Mouse (Mus musculus): ENCODE data around the gene Calcoco1. TPM values are rescaled to one million over a fixed set of nuclear protein-coding genes. Genes with fewer than 3 reads are reported as not detected.
A peak's percentile ranks its signal among the peaks of the same experiment; 100 is the strongest.

Gene Calcoco1
- polyA plus RNA-seq, 1 experiment from 2014 or later = 41.3 TPM

- H3K9me3 ChIP-seq (ENCODE audit: control insufficient read depth, low read length) = no peaks in the 10 kb centered on the region
- no peak overlapping the region for H3K27ac ChIP-seq (ENCODE audit: low read depth, low read length)
- ATAC-seq (ENCODE audit: low FRiP score, low TSS enrichment) = no peak
- WGBS = 50% methylated on average over 6 of the region's 6 CpGs
- no peak overlapping the region for H3K4me2 ChIP-seq (replicated peaks; ENCODE audit: low read depth, low read length)
- H3K27me3 ChIP-seq (ENCODE audit: control insufficient read depth, insufficient read depth, low read length) = no peaks in the 10 kb centered on the region
- H3K9ac ChIP-seq (ENCODE audit: low read depth, low read length) = no peak overlapping the region
- H3K4me3 ChIP-seq (ENCODE audit: low read length) = no peak overlapping the region
- peaks cover 38% of the 10 kb centered on the region for H3K36me3 ChIP-seq (ENCODE audit: control insufficient read depth, insufficient read depth, low read length)
- no peaks in the 10 kb centered on the region; the same call in none of the 2 replicates for H3K4me1 ChIP-seq (ENCODE audit: control insufficient read depth, insufficient read depth, low read length)
Measured at GRCm38 (mm10) chr15:102707736-102708269, 14.2 kb downstream of the Calcoco1 start.

- ATAC-seq (ENCODE audit: low FRiP score, low TSS enrichment) = no peak
- Histone ChIP-seq H3K9me3 (ENCODE audit: control insufficient read depth, low read length) (no peaks in the 10 kb centered on the region), H3K4me1 (ENCODE audit: control insufficient read depth, insufficient read depth, low read length) (no peaks in the 10 kb centered on the region; the same call in none of the 2 replicates), H3K4me2 (replicated peaks; ENCODE audit: low read depth, low read length) (no peak overlapping the region), H3K36me3 (ENCODE audit: control insufficient read depth, insufficient read depth, low read length) (peaks cover 29% of the 10 kb centered on the region), H3K27ac (ENCODE audit: low read depth, low read length) (no peak overlapping the region), H3K4me3 (ENCODE audit: low read length) (no peak overlapping the region), H3K9ac (ENCODE audit: low read depth, low read length) (no peak overlapping the region), H3K27me3 (ENCODE audit: control insufficient read depth, insufficient read depth, low read length) (no peaks in the 10 kb centered on the region)
- WGBS = 73% methylated on average over 7 of the region's 7 CpGs
Measured at GRCm38 (mm10) chr15:102705923-102706503, 16.0 kb downstream of the Calcoco1 start.

DNA sequence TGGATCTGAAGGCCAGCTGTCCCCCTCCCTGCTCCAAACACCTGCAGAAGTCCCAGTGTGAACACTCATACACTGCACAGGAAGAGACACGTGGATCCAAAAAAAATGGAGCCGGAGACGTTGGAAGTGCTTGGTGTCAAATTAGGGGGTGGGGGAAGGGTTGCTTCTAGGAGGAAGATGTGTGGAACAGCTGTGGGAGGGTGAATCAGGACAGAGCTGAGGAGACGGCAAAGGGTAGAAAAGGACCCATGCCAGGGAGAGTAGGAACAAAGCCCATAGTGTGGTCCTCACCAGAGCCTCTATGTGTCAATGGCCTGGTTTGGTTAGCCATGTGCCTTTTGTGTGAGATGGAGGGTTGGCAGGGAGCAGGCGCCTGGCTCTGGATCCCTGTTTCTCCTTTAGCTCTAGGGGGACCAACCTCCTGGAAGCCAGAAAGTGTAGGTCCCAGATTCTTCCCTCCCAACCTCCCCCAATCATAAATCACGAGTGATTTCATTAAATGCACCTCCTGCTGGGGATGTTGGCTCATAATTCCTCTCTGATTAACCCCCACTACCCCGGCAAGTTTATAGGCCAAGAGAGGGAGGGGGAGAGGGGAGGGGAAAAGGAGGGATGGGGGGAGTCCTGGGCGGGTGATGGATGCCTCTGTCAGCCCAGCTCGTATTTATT lies 16.6 kb downstream of the Calcoco1 start:
- Histone ChIP-seq H3K4me2 (replicated peaks; ENCODE audit: low read depth, low read length) (no peak overlapping the region), H3K36me3 (ENCODE audit: control insufficient read depth, insufficient read depth, low read length) (peaks cover 23% of the 10 kb centered on the region), H3K4me3 (ENCODE audit: low read length) (no peak overlapping the region), H3K4me1 (ENCODE audit: control insufficient read depth, insufficient read depth, low read length) (no peaks in the 10 kb centered on the region; the same call in none of the 2 replicates), H3K9me3 (ENCODE audit: control insufficient read depth, low read length) (no peaks in the 10 kb centered on the region), H3K27ac (ENCODE audit: low read depth, low read length) (no peak overlapping the region), H3K27me3 (ENCODE audit: control insufficient read depth, insufficient read depth, low read length) (no peaks in the 10 kb centered on the region), H3K9ac (ENCODE audit: low read depth, low read length) (no peak overlapping the region)
- peak; percentile 25; the same call in 1 of the 2 replicates for ATAC-seq (ENCODE audit: low FRiP score, low TSS enrichment)
- 22% methylated on average over 9 of the region's 9 CpGs for WGBS

- Histone ChIP-seq H3K9me3 (ENCODE audit: control insufficient read depth, low read length) (no peaks in the 10 kb centered on the region), H3K9ac (ENCODE audit: low read depth, low read length) (no peak overlapping the region), H3K4me2 (replicated peaks; ENCODE audit: low read depth, low read length) (no peak overlapping the region), H3K4me3 (ENCODE audit: low read length) (no peak overlapping the region), H3K36me3 (ENCODE audit: control insufficient read depth, insufficient read depth, low read length) (peaks cover 18% of the 10 kb centered on the region), H3K27ac (ENCODE audit: low read depth, low read length) (no peak overlapping the region), H3K4me1 (ENCODE audit: control insufficient read depth, insufficient read depth, low read length) (no peaks in the 10 kb centered on the region; the same call in none of the 2 replicates), H3K27me3 (ENCODE audit: control insufficient read depth, insufficient read depth, low read length) (no peaks in the 10 kb centered on the region)
- 62% methylated on average over 5 of the region's 5 CpGs for WGBS
- no peak for ATAC-seq (ENCODE audit: low FRiP score, low TSS enrichment)
Measured at GRCm38 (mm10) chr15:102704806-102705205, 17.2 kb downstream of the Calcoco1 start.

DNA sequence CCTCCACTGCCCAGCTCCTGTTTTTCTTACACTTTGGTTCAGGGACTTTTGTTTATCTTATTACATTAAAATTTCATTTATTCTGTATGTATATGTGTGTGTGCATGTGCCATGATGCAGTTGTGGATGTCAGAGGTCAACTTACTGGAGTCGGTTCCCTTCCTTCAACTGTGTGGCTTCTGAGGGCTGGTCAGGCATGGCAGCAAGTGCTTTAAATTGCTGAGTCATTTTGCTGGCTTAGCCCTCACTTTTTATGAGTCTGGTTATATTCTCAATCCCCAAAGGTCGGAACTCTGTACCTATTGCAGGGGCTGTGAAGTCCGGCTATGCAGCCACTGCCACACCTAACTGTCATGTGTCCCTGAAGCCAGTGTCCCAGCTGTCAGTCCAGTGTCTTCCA lies 19.0 kb downstream of the Calcoco1 start:
- no peak overlapping the region for H3K4me3 ChIP-seq (ENCODE audit: low read length)
- no peak overlapping the region for H3K9ac ChIP-seq (ENCODE audit: low read depth, low read length)
- no peak overlapping the region for H3K27ac ChIP-seq (ENCODE audit: low read depth, low read length)
- peaks cover 3% of the 10 kb centered on the region for H3K36me3 ChIP-seq (ENCODE audit: control insufficient read depth, insufficient read depth, low read length)
- no peak overlapping the region for H3K4me2 ChIP-seq (replicated peaks; ENCODE audit: low read depth, low read length)
- no peaks in the 10 kb centered on the region; the same call in 1 of the 2 replicates for H3K4me1 ChIP-seq (ENCODE audit: control insufficient read depth, insufficient read depth, low read length)
- H3K9me3 ChIP-seq (ENCODE audit: control insufficient read depth, low read length) = no peaks in the 10 kb centered on the region
- 68% methylated on average over 3 of the region's 3 CpGs for WGBS
- peaks cover 12% of the 10 kb centered on the region for H3K27me3 ChIP-seq (ENCODE audit: control insufficient read depth, insufficient read depth, low read length)
- ATAC-seq (ENCODE audit: low FRiP score, low TSS enrichment) = no peak

DNA sequence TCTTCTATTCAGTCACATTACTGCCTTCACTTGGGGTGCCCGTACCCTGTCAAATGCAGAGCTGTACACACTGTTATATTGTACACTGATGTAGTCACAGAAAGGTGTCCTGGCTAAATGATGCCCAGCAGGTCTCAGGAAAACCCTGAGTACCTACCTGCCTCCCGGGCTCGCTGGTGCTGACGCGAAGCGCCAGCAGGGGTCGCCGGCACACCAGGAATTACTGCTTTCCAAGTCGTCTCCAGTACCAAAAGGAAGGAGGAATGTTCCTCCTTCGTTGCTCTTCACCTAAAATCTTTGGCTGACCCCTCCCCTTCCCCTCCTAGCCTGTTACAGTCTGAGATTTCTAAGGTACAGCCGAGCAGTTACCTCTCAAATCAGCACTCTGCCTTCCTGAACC lies 23.8 kb downstream of the Calcoco1 start:
- H3K27ac ChIP-seq (ENCODE audit: low read depth, low read length) = no peak overlapping the region
- H3K4me1 ChIP-seq (ENCODE audit: control insufficient read depth, insufficient read depth, low read length) = peaks cover 4% of the 10 kb centered on the region; the same call in 1 of the 2 replicates
- WGBS = 0% methylated on average over 11 of the region's 11 CpGs
- no peak overlapping the region for H3K9ac ChIP-seq (ENCODE audit: low read depth, low read length)
- H3K4me3 ChIP-seq (ENCODE audit: low read length) = no peak overlapping the region
- peak; percentile 25; the same call in 1 of the 2 replicates for ATAC-seq (ENCODE audit: low FRiP score, low TSS enrichment)
- peaks cover 53% of the 10 kb centered on the region for H3K27me3 ChIP-seq (ENCODE audit: control insufficient read depth, insufficient read depth, low read length)
- H3K9me3 ChIP-seq (ENCODE audit: control insufficient read depth, low read length) = no peaks in the 10 kb centered on the region
- H3K36me3 ChIP-seq (ENCODE audit: control insufficient read depth, insufficient read depth, low read length) = no peaks in the 10 kb centered on the region
- H3K4me2 ChIP-seq (replicated peaks; ENCODE audit: low read depth, low read length) = no peak overlapping the region

DNA sequence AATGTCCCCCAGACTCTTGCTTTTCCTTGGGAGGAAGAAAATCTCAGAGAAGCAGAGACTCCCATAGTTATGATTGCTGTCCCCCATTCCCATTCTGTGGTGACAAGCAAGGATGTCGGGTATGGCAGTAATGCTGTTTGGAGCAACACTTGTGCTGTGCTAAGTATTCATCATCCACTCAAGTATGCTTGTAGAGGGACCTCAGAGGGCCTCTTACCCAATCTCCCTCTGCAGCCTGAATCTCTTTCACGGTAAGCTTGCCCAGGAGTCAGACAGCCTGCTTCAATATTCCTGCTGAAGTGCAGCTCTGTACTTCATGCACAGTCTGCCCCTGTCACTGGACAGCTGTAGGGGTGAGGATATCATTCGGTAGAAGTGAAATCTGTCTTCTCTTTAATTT lies 25.1 kb downstream of the Calcoco1 start:
- no peaks in the 10 kb centered on the region for H3K36me3 ChIP-seq (ENCODE audit: control insufficient read depth, insufficient read depth, low read length)
- peaks cover 11% of the 10 kb centered on the region for H3K4me1 ChIP-seq (ENCODE audit: control insufficient read depth, insufficient read depth, low read length)
- H3K27me3 ChIP-seq (ENCODE audit: control insufficient read depth, insufficient read depth, low read length) = peaks cover 58% of the 10 kb centered on the region
- no peak overlapping the region for H3K4me3 ChIP-seq (ENCODE audit: low read length)
- H3K9me3 ChIP-seq (ENCODE audit: control insufficient read depth, low read length) = no peaks in the 10 kb centered on the region
- no peak for ATAC-seq (ENCODE audit: low FRiP score, low TSS enrichment)
- no peak overlapping the region for H3K4me2 ChIP-seq (replicated peaks; ENCODE audit: low read depth, low read length)
- no peak overlapping the region for H3K9ac ChIP-seq (ENCODE audit: low read depth, low read length)
- 33% methylated on average over 3 of the region's 3 CpGs for WGBS
- H3K27ac ChIP-seq (ENCODE audit: low read depth, low read length) = no peak overlapping the region

GRCm38 (mm10) chr15:102693600-102693999 lies 28.4 kb downstream of the Calcoco1 start:
- no peak overlapping the region for H3K9ac ChIP-seq (ENCODE audit: low read depth, low read length)
- H3K4me1 ChIP-seq (ENCODE audit: control insufficient read depth, insufficient read depth, low read length) = peaks cover 14% of the 10 kb centered on the region
- no peaks in the 10 kb centered on the region for H3K9me3 ChIP-seq (ENCODE audit: control insufficient read depth, low read length)
- H3K36me3 ChIP-seq (ENCODE audit: control insufficient read depth, insufficient read depth, low read length) = no peaks in the 10 kb centered on the region
- WGBS = under 1% methylated on average over 11 of the region's 11 CpGs
- peak overlapping the region; percentile 81 for H3K4me2 ChIP-seq (replicated peaks; ENCODE audit: low read depth, low read length)
- no peak overlapping the region for H3K27ac ChIP-seq (ENCODE audit: low read depth, low read length)
- H3K27me3 ChIP-seq (ENCODE audit: control insufficient read depth, insufficient read depth, low read length) = peaks cover 55% of the 10 kb centered on the region
- H3K4me3 ChIP-seq (ENCODE audit: low read length) = peak overlapping the region; percentile 50
- ATAC-seq (ENCODE audit: low FRiP score, low TSS enrichment) = peak; percentile 72

DNA sequence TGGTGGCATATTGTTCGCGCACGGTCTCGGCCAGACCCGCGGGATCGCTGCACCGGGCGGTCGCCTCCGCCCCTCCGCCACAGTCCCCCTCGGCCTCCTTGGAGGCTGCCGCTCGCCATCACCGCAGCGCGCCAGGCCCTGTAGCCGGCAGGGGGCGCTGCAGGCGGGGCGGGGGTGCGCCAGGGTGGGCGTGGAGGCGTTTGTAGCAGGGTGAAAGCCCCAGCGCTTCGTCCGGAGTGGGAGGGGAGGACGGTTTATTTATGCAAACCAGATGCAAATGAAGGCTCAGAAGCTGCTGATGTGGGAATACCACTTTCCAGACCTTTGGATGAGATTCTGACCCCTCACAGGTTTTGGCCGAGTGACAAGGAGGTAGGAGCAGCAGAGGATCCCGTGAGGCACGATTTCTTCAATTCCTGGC lies 29.0 kb downstream of the Calcoco1 start:
- no peaks in the 10 kb centered on the region for H3K9me3 ChIP-seq (ENCODE audit: control insufficient read depth, low read length)
- peaks cover 49% of the 10 kb centered on the region for H3K27me3 ChIP-seq (ENCODE audit: control insufficient read depth, insufficient read depth, low read length)
- H3K4me1 ChIP-seq (ENCODE audit: control insufficient read depth, insufficient read depth, low read length) = peaks cover 14% of the 10 kb centered on the region
- H3K36me3 ChIP-seq (ENCODE audit: control insufficient read depth, insufficient read depth, low read length) = no peaks in the 10 kb centered on the region
- H3K4me2 ChIP-seq (replicated peaks; ENCODE audit: low read depth, low read length) = peak overlapping the region; percentile 81
- H3K27ac ChIP-seq (ENCODE audit: low read depth, low read length) = no peak overlapping the region
- WGBS = under 1% methylated on average over 30 of the region's 32 CpGs
- ATAC-seq (ENCODE audit: low FRiP score, low TSS enrichment) = peak; percentile 79
- peak overlapping the region; percentile 50 for H3K4me3 ChIP-seq (ENCODE audit: low read length)
- H3K9ac ChIP-seq (ENCODE audit: low read depth, low read length) = peak overlapping the region; percentile 42; the same call in 1 of the 2 replicates
